22 mouse cellular contexts compared by ENCODE assay signal in the genomic region with DNA sequence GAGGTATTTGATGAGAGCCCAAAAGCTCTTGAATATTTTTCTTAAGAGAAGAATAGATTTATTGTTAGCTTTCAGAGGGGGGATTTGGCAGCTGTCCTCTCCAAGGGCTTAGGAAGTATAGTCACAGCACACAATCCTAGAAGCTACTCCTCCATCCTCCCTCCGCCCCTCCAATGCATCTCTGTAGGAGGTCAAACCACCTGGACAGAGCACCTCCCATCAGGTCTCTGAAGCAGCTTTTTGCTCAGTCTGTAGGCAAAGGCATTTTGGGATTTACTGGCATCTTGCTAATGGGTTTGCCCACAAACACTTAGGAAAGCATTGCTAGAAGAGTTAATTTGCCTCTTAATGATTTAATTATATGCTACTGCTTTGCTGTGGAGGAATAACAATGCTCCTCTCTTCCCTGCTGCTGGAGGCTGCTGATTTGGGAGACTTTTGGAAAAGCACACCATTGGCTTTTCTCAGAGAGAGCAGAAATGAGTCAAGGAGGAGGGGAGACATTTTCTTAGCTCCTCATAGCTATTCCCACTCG.
DNase-seq lines count a peak whose midpoint lies in the region; ATAC-seq lines count a peak whose summit lies in the region.
"Had no signal": no experiment of that assay in that cellular context is flagged by ENCODE, and none has a peak within 500 bp of the region (broad histone marks: within the 10 kb centered on the region; RNA-seq: fewer than 3 reads in every experiment).

No protein-coding gene starts in this region.

- H3K27ac ChIP-seq in forebrain, embryonic 16.5 days (ENCODE audit: low read length) = no peak overlapping the region
- H3K27ac ChIP-seq in forebrain, embryonic 15.5 days (replicated peaks) = no peak overlapping the region
- H3K27ac ChIP-seq in neural tube, embryonic 13.5 days (replicated peaks) = peak overlapping the region; percentile 46
- H3K27ac ChIP-seq in midbrain, embryonic 15.5 days = no peak overlapping the region
- H3K27ac ChIP-seq: embryonic facial prominence, embryonic 12.5 days; heart, embryonic 10.5 days; intestine, embryonic 15.5 days had no signal

- H3K36me3 ChIP-seq in forebrain, embryonic 16.5 days (ENCODE audit: control insufficient read depth, insufficient read depth) = no peaks in the 10 kb centered on the region
- no peaks in the 10 kb centered on the region for H3K36me3 ChIP-seq in forebrain, embryonic 15.5 days
- no peaks in the 10 kb centered on the region for H3K36me3 ChIP-seq in neural tube, embryonic 13.5 days
- no peaks in the 10 kb centered on the region for H3K36me3 ChIP-seq in midbrain, embryonic 15.5 days (replicated peaks)
- H3K36me3 ChIP-seq: embryonic facial prominence, embryonic 12.5 days; heart, embryonic 10.5 days; intestine, embryonic 15.5 days had no signal

- peaks cover 14% of the 10 kb centered on the region for H3K4me1 ChIP-seq in forebrain, embryonic 16.5 days (replicated peaks; ENCODE audit: control insufficient read depth, insufficient read depth, low read length)
- H3K4me1 ChIP-seq in forebrain, embryonic 15.5 days = peaks cover 14% of the 10 kb centered on the region
- H3K4me1 ChIP-seq in neural tube, embryonic 13.5 days (replicated peaks) = peaks cover 18% of the 10 kb centered on the region; the same call in 1 of the 2 replicates
- H3K4me1 ChIP-seq in midbrain, embryonic 15.5 days = peaks cover 10% of the 10 kb centered on the region
- H3K4me1 ChIP-seq: embryonic facial prominence, embryonic 12.5 days; intestine, embryonic 15.5 days had no signal

- H3K9me3 ChIP-seq in forebrain, embryonic 16.5 days (ENCODE audit: control insufficient read depth, low read length) = no peaks in the 10 kb centered on the region
- no peaks in the 10 kb centered on the region for H3K9me3 ChIP-seq in forebrain, embryonic 15.5 days
- H3K9me3 ChIP-seq in neural tube, embryonic 13.5 days = no peaks in the 10 kb centered on the region
- no peaks in the 10 kb centered on the region for H3K9me3 ChIP-seq in midbrain, embryonic 15.5 days
- H3K9me3 ChIP-seq: embryonic facial prominence, embryonic 12.5 days; heart, embryonic 10.5 days; intestine, embryonic 15.5 days had no signal

- ATAC-seq in forebrain, embryonic 16.5 days = peak; percentile 43; the same call in 1 of the 2 replicates
- ATAC-seq in forebrain, embryonic 15.5 days (replicated peaks) = no peak
- ATAC-seq in neural tube, embryonic 13.5 days (ENCODE audit: low read depth) = no peak
- ATAC-seq in midbrain, embryonic 15.5 days (replicated peaks) = no peak
- ATAC-seq: activated CD4-positive, CD25-positive, alpha-beta regulatory T cell, adult 4 months; intestine, embryonic 15.5 days had no signal

- H3K27me3 ChIP-seq in forebrain, embryonic 16.5 days (replicated peaks; ENCODE audit: control insufficient read depth, insufficient read depth, low read length) = no peaks in the 10 kb centered on the region
- H3K27me3 ChIP-seq in forebrain, embryonic 15.5 days = no peaks in the 10 kb centered on the region
- H3K27me3 ChIP-seq in neural tube, embryonic 13.5 days = no peaks in the 10 kb centered on the region
- no peaks in the 10 kb centered on the region for H3K27me3 ChIP-seq in midbrain, embryonic 15.5 days (replicated peaks)
- H3K27me3 ChIP-seq: embryonic facial prominence, embryonic 12.5 days; intestine, embryonic 15.5 days had no signal

- DNase-seq in neural tube, embryonic 10.5 days (ENCODE audit: extremely low spot score, low spot score) = no peak
- peak; percentile 19 for DNase-seq in brain, adult 2 months (ENCODE audit: low read depth, low spot score)
- DNase-seq in embryo, embryonic 9.5 days (ENCODE audit: extremely low spot score) = no peak
- DNase-seq in layer of hippocampus, adult 9-10 months (ENCODE audit: low spot score) = no peak
- DNase-seq: adrenal gland, postnatal 14 days; cerebellum, adult 11 months; cerebellum, adult 8-10 months; cerebellum, postnatal 14 days; embryo, embryonic 11 days; gastrocnemius, postnatal 10 days; heart, adult 18-20 months; heart, postnatal 10 days; heart, postnatal 4 days; kidney, adult 18-20 months had no signal

- H3K9ac ChIP-seq in forebrain, embryonic 16.5 days (replicated peaks; ENCODE audit: low read depth, low read length) = no peak overlapping the region
- no peak overlapping the region for H3K9ac ChIP-seq in forebrain, embryonic 15.5 days (replicated peaks)
- no peak overlapping the region for H3K9ac ChIP-seq in neural tube, embryonic 13.5 days
- no peak overlapping the region for H3K9ac ChIP-seq in midbrain, embryonic 15.5 days
- H3K9ac ChIP-seq: embryonic facial prominence, embryonic 12.5 days; intestine, embryonic 15.5 days had no signal

- H3K4me3 ChIP-seq in forebrain, embryonic 16.5 days (replicated peaks; ENCODE audit: low read length) = no peak overlapping the region
- no peak overlapping the region for H3K4me3 ChIP-seq in forebrain, embryonic 15.5 days
- no peak overlapping the region for H3K4me3 ChIP-seq in neural tube, embryonic 13.5 days
- H3K4me3 ChIP-seq in midbrain, embryonic 15.5 days = no peak overlapping the region
- H3K4me3 ChIP-seq: embryonic facial prominence, embryonic 12.5 days; heart, embryonic 10.5 days; intestine, embryonic 15.5 days had no signal

- WGBS in forebrain, embryonic 16.5 days = 21% methylated on average over 2 of the region's 2 CpGs
- WGBS in forebrain, embryonic 15.5 days = 14% methylated on average over 2 of the region's 2 CpGs
- 23% methylated on average over 2 of the region's 2 CpGs for WGBS in neural tube, embryonic 13.5 days
- WGBS in midbrain, embryonic 15.5 days = 33% methylated on average over 2 of the region's 2 CpGs

- no peak overlapping the region for H3K4me2 ChIP-seq in forebrain, embryonic 16.5 days (ENCODE audit: low read length)
- H3K4me2 ChIP-seq in forebrain, embryonic 15.5 days (replicated peaks) = no peak overlapping the region
- H3K4me2 ChIP-seq in neural tube, embryonic 13.5 days = no peak overlapping the region
- H3K4me2 ChIP-seq in midbrain, embryonic 15.5 days = no peak overlapping the region
- H3K4me2 ChIP-seq: embryonic facial prominence, embryonic 12.5 days; intestine, embryonic 15.5 days had no signal
